Mouse (Mus musculus) gastrocnemius, postnatal 4 days (tissue): ENCODE measurements at regions not wholly inside any gene's neighbourhood (a gene's known extent, or its start where the extent isn't known, plus 50 kb on each side); places are given as distances from the start of the nearest gene placed in this dataset.

ENCODE experiments used
- DNase-seq, 2 experiments: peaks; one replicate each; pipeline ENCODE4 v3.0.0; 2021 to 2022; ENCODE audit warnings: low spot score in 2 of 2, mixed read lengths in 2 of 2

DNA sequence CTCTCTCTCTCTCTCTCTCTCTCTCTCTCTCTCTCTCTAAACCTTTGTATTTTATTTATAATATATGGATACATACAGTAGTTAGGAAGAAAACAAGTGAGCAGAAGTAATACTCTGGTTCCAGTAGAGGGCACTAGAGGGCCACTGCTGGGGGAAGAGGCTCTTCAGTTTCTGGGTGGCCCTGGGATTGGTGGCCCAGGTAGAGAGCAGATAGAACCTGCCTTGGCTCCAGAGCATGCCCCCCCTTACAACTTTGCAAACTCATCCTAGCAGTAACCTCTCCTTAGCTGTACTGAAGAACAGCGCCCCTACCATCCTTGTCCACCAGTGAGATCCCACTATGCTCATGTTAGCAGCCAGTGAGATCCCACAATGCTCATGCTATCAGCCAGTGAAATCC is 88.8 kb upstream of the Rapgef5 start:
- DNase-seq = no peak

DNA sequence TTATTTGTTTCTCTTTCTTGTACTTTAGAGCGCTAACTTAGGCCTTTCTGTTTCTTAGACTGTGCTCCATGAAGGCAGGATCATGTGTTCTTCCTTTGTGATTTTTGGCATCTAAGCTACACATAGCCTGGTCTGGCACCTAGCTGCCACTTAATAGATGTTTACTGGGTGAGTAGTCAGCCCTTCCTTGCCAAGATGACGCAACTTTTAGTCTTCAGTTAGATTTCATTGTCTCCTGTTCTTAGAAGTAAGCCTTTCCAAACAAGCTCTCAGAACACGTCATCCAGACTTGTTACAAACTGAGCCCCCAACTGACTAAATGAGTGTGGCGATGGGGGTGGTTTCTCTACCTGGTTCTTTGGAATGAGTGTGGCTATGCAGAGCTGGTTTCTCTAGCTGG is 85.4 kb upstream of the Rapgef5 start:
- no peak for DNase-seq

DNA sequence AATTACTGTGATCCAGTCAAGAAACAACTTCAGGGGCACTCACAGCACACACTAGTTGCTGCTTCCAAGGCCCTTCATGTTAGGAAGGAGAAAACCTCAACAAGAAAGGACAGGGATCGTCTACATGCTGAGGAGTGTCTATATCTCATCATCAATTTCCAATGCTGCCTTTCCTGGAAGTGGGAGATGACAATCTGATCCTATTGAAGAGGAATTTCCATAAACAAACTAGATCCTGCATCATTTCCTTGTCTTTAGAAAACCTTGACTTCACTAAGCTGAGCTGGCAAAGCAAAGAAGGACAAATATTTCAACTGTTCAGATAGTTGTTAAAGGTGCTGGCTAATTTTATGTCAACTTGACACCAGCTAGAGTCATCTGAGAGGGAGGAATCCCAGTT is 83.5 kb upstream of the Rapgef5 start:
- DNase-seq = no peak

DNA sequence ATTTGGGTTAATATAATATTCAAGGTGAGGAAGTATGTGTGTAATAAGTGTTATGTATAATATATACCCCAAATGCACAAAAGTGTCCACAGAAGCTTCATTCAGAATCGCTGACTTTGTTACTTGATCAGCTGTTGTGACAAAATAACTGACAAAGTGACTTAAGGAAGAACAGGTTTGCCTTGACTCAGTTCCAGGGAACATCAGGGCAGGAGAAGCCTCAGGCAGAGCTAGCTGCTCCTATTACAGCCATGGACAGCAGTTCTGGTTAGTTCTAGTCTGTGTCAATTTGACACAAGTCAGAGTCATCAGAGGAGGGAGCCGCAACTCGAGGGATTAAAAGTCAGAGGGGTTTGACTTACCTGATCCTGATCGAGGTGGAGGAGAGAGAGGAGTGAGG is 79.3 kb upstream of the Rapgef5 start:
- DNase-seq = no peak

DNA sequence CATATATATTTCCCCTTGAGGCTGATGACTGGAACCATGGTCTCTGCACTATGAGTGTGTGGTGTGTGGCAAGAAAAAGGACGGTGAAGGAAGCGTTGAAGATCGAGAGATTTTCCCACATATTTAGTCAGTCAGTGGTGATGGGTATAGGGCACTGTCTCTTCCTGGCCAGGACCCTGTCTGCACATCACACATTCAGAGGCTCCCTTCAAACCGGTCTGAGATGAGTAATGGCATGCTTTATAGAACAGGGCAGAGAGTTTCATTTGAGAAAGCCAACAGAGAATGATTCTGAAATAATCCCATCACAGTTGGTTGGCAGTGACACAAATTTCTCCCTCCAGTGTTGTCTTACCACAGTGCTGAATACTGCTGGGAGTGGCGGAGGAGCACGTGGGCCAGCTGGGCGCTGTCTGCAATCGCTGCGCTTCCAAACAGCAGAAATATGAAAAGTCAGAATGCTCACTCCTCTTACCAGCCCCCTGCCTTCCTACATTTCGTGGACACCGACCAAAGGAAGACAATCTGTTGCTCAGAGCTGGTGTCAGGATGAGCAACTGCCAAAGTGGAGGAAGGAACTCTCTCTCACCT is 77.2 kb upstream of the Rapgef5 start:
- no peak for DNase-seq

DNA sequence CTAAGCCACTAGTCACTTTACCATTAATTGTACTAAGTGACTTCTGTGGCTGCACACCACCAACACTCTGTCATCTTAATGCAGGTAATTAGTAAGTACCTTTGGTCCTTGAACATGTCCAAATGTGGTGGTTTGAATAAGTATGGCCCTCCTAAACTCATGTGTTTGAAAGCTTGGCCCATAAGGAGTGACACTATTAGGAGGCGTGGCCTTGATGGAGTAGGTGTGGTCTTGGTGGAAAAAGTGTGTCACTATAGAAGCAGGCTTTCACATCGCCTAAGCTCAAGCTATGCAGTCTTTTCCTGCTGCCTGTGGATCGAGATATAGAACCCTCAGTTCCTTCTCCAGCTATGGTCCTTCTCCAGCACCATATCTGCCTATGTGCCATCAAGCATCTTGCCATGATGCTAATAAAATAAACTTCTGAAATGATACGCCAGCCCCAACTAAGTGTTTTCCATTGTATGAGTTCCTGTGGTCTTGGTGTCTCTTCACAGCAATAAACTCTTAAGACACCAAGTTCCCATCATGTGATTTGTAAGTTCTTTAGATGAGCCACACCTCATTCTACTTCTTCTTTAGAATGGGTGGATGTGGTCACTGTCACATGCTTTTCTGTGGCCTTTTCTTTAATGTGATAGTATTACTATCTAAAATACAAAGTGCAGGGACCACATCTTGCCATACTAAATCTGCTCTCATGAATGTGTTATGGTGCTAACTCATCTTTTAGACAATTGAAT is 71.9 kb upstream of the Rapgef5 start:
- DNase-seq = no peak

DNA sequence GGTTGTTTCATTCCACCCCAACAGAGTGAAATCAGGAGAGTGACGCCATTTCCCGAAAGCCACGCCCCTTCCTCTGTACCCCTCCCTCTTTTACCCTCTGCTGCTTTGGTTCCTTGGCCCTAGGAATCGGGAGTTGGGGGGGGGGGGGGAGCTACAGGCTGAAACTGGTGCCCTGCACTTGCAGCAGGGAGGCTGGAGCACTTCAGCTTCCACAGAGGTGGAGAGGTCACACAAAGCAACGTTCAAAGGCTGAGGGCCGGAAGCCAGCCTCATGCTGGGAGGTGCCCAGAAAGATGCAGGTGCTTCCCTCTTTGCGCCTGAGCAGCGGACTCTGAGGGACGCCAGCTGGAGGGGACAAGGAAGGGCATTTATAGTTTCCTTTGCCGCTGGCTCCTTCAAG is 69.1 kb upstream of the Rapgef5 start:
- no peak for DNase-seq

DNA sequence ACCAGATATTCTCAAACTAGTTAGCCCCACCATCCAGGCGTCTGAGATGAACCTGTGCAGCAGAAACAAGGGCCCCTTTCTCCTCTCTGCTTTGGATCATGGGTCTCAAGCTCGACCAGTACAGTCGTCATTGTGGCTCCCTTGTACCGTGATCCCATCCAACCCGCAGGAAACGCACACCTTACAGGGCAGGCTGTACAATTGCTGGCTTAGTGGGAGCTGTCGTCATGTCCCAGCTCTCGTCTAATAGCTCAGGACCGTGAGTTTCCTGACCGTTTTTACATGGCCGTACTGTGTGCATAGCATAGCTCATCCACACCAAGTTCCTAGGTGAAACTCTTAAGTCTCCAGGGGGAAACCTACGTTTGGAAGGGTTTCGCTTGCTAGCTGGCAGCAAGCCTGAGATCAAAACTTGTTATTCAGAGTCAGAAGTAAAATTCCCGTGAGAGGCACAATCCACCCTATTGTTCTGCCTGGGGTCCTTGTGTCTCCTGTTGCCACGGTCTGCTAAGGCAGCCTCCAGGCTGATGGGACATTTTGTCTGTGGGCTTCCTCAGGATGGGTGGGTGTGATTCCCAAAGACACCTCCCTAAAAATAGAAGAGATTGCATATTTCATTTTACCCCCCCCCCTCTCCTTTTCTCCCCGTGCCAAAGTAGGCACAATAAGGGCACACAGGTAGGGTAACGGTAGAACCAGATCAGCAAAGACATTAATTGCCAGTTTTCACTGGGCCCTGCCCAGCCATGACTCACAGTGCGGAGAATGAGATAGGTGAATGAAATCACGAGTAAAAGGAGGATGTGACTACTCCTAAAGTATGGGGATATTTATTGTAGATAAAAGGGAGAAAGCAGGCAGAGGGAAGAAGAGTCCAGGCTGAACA is 68.2 kb upstream of the Rapgef5 start:
- DNase-seq = no peak

DNA sequence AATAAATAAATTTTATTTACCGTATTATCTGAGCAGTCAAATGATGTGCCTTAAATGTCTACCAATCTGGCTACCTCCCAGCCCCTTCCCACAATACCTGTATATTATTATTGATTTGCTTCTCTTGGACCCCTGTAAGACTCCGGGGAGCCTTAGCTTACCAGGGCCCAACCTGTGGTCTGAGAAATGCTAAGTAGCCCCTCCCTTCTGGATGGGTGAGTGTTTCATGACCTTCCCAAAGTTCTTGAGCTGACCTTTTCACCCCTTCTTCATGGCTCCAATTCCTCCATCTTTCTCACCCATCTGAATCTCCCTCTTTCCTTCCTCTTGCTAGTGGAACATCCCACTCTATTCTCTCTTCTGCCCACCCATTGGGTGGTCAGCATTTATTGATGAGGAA is 67.2 kb upstream of the Rapgef5 start:
- DNase-seq = no peak

DNA sequence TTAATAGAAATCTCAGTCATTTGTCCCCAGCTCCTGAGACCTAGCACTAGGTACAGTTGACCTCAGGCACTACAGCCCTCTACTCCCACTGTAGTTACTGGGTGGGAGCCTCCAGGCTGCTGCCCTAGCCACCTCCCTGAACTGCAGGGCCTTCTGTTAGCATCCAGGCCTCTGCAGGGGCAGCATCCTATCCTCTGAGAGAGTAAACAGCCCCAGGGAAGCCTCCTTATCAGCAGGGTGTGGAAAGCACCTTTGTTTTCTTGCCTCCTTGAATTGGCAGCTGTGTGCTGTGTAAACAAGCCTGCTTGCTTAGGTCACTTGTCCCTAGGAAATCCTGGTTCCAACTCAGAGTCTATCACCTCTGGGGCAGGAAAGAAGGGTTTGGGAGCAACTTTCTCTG is 66.2 kb upstream of the Rapgef5 start:
- DNase-seq = no peak

DNA sequence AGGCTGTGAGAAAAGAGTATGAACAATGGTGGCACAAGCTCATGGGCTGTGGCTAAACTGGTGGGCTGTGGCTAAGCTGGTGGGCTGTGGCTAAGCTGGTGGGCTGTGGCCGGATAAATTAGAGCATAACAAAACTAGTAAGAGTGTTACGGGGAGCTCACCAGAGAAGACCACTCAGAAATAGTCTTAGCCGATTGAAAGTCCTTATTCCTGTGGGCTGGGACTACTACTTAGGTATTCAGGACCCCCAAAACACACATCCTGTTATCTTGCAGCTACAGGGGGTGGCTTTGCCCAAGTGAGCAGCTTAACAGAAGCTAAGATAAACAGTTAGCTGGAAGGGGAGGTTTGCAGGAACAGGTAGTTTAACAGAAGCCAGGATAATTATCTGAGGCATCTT is 65.4 kb upstream of the Rapgef5 start:
- no peak for DNase-seq

DNA sequence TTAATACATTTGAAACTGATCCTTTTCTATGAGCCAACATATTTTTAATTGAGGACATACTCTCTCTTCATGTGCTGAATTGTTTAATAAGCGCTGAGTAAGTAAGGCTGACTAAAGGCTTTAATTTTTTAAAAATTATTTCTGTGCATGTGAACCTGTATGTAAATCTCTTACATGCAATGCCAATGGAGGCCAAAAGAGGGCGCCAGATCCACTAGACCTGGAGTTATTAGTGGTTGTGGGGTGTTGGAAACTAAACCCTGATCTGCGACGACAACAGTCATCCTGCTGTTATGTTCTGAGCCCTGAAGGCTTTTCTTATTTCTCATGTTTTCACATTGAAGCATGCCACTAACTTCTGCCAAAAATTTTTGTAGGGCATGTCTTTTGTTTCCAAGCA is 64.8 kb upstream of the Rapgef5 start:
- no peak for DNase-seq

DNA sequence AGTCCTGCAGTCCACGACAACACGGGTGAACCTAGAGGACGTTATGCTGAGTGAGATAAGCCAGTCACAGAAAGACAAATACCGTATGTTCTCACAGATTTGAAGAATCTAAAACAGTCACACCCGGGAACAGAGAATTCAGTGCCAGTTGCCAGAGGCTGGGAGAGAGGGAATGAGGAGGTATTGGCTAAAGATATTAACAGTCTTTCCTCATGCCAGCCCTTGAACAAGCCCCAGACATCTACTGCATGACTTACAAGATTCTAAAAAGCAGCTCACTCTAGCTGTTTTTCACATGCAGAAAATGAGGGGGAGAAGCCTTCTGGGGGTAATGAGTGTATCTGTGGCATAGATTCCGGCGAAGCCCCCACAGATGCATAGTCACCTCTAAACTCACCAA is 60.5 kb upstream of the Rapgef5 start:
- DNase-seq = no peak

DNA sequence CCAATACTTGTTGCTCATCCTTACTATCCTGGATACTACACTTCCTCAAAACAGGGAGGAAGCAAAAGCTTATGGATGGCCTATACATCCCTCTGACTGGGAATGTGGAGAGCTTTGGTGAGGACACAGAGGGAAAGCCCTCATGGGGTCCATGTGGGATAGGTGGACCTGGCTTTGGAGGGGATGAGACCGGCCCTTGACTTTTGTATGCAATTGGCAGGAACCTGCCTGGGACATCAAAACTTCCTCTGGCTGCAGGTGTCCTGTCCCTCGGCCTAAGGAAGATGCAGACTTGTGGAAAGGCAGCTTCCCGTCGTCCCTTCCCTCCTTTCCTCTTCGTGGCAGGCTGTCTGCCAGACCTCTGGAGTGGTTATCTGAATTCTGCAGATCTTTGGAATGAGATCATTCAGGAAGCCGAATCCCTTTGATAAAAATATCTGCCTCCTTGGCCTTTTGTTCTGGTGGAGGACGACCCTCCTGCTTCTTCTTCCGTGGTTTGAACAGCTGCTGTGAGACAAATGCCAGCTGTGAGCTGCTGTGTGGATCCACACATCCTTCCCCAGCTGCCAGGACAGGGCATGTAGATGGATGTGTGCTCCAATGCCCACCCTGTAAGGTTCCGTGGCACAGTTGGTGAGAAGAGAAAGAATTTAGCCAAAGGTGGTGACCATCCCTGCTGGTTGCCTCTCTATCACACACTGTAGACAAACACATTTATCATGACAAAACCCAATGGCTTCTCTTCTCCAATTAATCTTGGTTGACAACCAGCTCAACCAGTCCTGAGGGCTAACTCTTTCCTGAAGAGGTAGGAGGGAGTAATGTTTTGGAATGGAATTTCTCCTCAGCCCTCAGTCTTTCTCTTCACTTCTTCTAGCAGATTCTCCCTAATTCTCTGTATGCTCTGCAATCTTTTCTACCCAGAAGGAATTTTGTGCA is 57.9 kb upstream of the Rapgef5 start:
- DNase-seq = no peak

DNA sequence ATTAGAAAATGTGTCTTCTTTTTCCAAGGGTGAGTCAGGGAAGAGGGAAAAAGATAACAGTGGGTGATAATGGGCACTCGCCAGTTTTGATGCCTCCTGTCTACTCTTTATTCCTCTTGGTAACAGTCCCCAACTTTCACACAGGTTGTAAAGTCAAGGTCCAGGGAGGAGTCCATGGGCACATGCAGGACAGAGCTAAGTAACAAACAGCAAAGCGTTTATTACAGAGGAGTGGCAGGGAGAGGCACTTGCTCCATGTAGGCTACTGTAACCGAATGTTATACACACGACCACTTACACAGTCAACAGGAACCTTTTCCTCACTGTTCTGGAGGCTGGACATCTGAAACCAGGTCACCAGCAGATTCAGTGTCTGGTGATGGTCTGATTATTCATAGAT is 56.7 kb upstream of the Rapgef5 start:
- no peak for DNase-seq

DNA sequence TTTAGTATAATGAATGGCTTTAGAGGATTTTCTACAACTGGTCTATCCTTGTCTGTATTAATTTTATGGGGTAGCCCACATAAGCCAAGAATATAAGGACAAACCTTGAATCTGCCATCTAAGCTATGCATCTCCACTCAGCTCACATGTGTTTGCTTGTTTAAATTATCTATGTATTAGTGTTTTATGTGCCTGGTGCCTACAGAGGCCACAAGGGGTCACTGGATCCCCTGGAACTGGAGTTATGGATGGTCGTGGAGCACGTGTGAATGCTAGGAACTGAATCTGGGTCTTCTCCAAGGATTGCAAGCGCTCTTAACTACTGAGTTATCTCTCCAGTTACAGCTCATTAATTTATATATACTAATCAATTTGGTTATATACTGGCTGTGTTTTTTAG is 51.1 kb upstream of the Rapgef5 start:
- no peak for DNase-seq

DNA sequence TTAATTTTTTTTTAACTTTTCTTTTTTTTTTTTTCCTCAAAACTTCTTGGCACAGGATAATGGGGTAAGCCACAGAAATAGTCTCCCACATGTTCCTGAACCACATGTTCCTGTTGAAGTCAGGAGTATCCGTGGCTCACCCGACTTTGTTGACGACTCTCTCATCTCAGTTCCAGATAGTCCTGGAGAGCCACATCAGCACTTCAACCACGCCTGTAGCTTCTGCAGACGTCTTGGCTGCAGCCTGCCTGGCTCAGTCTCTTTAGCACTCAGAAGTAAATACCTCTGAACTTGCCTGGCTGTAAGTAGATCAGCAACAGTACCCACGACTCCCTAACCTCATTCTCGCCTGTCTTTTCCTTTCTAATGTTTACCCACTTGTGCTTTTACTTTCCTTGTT is 50.3 kb upstream of the Rapgef5 start:
- no peak for DNase-seq
